Mouse (Mus musculus) sigmoid colon, adult 10 weeks (tissue): Measurements from ENCODE around the gene Pptc7. TPM values are rescaled to one million over a fixed set of nuclear protein-coding genes. Genes with fewer than 3 reads are reported as not detected.

Experiments used
- polyA plus RNA-seq: library from polyadenylated mRNA; stranded (reverse); fragments of 350-450 nt; fragmentation: Illumina TruSeq; extraction: RNeasy Lipid Tissue Mini Kit (QIAGEN cat#74804); gene quantifications from one replicate; pipeline ENCODE4 v1.2.3, GENCODE M21; 2014; ENCODE audit warnings: low read depth, low replicate concordance

The Pptc7 gene
- polyA plus RNA-seq, result 52.6 TPM

DNA sequence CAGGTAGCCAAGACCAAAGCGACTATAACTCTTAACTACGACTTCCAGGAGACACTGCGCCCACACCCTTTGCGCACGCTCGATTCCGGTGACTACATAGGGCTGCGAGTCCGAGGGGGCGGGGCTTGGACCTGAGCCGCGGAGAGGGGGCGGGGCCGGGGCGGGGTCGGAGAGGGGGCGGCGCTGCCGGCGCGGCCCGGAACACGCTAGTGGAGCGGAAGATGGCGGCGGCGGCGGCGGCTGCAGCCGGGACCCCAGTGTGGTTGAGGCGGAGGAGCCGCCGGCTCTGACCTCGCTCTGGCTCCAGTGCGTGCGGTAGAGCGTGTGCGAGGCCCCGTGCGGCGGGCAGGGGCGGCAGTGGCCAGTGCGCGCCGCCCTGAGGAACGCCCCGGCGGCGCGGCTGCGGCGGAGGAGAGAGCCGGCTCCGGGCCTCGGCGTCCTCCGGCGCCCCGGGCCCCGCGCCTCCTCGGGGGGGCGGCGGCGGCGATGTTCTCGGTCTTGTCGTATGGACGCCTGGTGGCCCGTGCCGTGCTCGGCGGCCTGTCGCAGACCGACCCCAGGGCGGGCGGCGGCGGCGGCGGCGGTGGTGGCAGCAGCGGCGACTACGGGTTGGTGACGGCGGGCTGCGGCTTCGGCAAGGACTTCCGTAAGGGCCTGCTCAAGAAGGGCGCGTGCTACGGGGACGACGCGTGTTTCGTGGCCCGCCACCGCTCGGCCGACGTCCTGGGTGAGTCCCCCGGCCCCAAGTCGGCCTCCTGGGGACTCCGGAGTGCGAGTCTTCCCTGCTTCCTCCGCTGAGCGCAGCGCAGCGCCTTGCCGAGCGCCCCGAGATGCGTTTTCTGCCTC, at the start of gene Pptc7:
Gene Pptc7, plus strand, starts transcription at position 183 of the 846 bp plus-strand sequence.

DNA sequence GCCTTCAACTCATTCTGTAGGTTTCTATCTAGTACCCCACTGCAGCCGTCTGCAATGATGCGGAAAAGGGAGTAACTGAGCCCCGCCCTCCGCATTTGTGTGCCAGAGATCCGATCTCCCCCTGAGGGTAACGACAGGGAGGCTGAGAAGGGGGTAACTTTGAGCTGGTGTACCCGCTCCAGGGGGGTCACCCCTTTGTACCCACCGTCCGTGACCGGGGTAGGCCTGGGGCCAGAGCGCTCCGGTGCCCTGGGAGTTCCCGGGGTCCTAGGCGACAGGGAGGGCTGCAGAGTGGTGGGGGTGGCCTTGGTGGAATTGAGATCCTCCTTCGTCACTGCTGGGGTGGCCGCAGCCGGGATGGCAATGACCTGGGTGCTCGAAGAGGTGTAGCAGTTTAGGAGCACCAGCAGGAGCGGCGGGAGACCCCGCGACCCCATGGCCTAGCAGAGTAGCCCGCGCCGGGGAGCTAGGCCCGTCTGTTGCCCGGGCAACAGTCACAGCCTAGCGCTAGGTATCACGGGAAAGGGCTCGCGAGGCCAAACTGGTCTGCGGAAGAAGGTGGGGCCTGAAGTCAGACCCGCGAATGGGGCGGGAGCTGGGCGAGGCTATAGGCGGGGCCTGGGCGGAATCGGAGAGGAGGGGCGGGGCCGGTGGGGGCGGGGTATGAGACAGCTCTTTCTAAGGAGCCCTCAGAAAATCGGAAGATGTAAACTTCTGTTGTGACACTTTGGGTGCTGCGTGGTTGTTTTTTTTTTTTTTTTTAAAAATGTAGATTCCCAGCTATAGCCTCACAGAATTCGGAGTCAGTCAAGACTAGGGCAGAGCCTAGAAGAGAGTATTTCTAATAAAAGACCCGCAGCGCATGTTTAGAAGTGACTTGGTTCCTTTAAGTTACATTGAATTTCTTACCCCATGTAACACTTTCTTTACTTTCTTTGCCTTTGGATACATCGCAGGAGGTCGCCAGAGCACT, 19.9 kb upstream of the Pptc7 start, which contains the start of gene Tctn1:
Gene Tctn1, minus strand, starts transcription at position 528 of the 973 bp plus-strand sequence.

DNA sequence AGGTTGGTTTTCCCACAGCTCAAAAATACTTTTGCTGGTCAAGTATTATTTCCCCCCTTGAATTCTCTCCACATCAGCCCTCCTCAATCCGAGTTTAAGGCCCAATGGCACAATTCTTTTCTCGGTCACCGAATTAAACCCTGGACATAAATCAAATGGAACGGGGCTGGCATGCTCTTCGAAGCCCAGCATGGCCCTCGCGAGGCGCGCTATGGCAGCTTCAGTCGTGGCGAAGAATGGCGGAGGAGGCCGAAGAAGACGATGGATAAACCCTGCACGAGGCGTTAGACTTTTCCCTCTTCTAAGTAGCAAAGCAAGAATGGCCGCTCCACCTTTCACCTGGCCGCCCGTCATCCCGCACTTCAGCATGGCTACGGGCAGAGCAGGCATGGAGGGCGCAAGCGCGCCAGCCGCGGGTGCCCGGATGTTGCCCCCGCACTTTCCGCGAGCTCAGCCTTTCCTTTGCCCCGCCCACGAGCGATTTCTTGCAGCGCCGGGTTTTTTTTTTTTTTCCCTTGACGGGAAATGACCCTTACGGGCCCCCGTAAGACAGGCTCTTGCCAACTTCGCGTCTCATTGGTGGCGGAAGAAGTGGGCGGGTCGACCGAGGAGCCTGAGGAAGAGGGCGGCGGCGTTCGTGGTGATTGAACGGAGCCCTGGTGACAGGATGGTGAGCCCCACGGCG, 69.8 kb downstream of the Pptc7 start, which contains the start of the genes Rad9b and Vps29:
Gene Rad9b, minus strand, starts transcription at position 427 of the 685 bp plus-strand sequence.
Gene Vps29, plus strand, starts transcription at position 563 of the 685 bp plus-strand sequence.

DNA sequence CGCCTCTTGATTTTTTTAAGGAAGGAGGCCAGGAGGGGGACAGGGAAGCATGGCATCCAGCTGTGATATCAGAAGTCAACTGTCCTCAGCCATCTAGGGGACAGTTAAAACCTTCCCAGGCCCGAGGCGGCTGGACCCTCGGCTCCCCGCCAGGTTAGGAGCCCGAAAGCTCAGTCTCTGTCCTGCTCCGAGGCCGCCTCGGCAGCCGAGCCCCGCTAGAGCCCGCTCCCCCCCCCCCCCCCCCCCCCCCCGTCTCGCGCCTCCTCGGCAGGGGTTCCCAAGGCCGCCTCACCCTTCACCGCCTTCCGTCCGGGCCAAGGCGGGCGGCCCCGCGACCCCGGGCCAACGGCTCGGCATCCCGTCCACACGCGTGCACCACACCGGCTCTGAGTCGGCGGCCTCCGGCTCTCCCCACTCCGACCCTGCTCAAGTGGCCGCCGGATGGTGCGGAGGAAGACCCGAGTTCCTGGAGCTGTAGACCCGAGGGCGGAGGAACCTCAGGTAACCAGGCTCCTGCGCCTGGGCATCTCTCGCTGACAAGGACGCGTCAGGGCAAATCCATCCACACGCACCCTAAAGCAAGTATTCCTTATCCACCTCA, 87.5 kb downstream of the Pptc7 start, which contains the start of gene Gpn3:
Gene Gpn3, plus strand, starts transcription at position 286 of the 601 bp plus-strand sequence.

DNA sequence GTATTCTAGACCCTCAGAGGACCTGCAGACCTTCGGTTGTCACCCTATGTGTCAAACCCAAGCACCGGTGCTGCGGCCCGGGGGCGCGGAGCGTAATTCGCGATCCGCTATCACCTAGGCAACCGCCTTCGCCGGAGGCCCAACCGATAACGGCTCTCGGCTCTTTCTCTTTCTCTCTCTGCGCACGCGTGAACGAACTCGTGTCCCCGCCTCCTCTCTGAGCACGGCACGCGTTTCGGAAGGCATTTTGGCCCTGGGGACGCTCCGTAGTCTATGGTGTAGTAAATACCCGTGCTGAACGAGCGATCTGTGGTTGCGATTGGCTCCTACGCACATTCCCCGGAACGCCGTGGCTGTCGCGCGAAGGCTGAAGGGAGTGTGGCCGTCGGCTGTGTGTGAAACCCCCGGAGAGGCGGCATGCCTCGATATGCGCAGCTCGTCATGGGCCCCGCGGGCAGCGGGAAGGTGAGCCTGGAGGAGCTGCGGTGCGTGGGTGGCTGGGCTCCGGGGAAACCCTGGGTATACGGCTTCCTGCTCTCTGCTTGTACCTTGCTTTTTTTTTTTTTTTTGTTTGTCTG, 88.1 kb downstream of the Pptc7 start, which contains the start of gene Fam216a:
Gene Fam216a, minus strand, starts transcription at position 173 of the 578 bp plus-strand sequence.

Other genes starting within 250 kb of the Pptc7 start
- gene Cux2, start 234.3 kb upstream of the Pptc7 start, polyA plus RNA-seq, result 0.13 TPM
- not detected for gene Myl2, start 183.4 kb upstream of the Pptc7 start, polyA plus RNA-seq
- gene Ccdc63, start 143.5 kb upstream of the Pptc7 start, polyA plus RNA-seq, result not detected
- gene Ppp1cc, start 126.1 kb upstream of the Pptc7 start, polyA plus RNA-seq, result 357 TPM
- gene Hvcn1, start 77.6 kb upstream of the Pptc7 start, polyA plus RNA-seq, result 0.79 TPM
- gene Tctn1, start 19.9 kb upstream of the Pptc7 start, polyA plus RNA-seq, result 2.3 TPM
- 9.1 TPM for gene Rad9b, start 69.9 kb downstream of the Pptc7 start, polyA plus RNA-seq
- gene Vps29, start 70.0 kb downstream of the Pptc7 start, polyA plus RNA-seq, result 129 TPM
- 21.3 TPM for gene Gpn3, start 87.5 kb downstream of the Pptc7 start, polyA plus RNA-seq
- gene Fam216a, start 88.0 kb downstream of the Pptc7 start, polyA plus RNA-seq, result 3.8 TPM
- gene Arpc3, start 107.5 kb downstream of the Pptc7 start, polyA plus RNA-seq, result 230 TPM
- 6.6 TPM for gene Anapc7, start 137.3 kb downstream of the Pptc7 start, polyA plus RNA-seq
- 193 TPM for gene Atp2a2, start 217.9 kb downstream of the Pptc7 start, polyA plus RNA-seq